ENCODE assay signal across 18 mouse cellular contexts in genomic region chr2:75245256-75245655, GRCm38 (mm10).
DNase-seq lines count a peak whose midpoint lies in the region; ATAC-seq and TF ChIP-seq lines count a peak whose summit lies in the region.
"Had no signal": no experiment of that assay in that cellular context is flagged by ENCODE, and none has a peak within 500 bp of the region (broad histone marks: within the 10 kb centered on the region; RNA-seq: fewer than 3 reads in every experiment).

No protein-coding gene starts in this region.

- TF ChIP-seq CTCF in brain, embryonic 14.5 days (IDR thresholded peaks at IDR 0.05; ENCODE audit: borderline replicate concordance, extremely low read depth, insufficient read depth, insufficient read length) = no peak
- TF ChIP-seq CTCF in hindbrain, postnatal 0 days (IDR thresholded peaks at IDR 0.05; ENCODE audit: low read depth) = peak; percentile 28; the same call in 1 of the 2 replicates

- no peaks in the 10 kb centered on the region for H3K27me3 ChIP-seq in hindbrain, embryonic 13.5 days
- H3K27me3 ChIP-seq in hindbrain, embryonic 10.5 days (ENCODE audit: insufficient read depth, poor library complexity, severe bottlenecking) = no peaks in the 10 kb centered on the region
- no peaks in the 10 kb centered on the region for H3K27me3 ChIP-seq in embryonic facial prominence, embryonic 15.5 days
- no peaks in the 10 kb centered on the region for H3K27me3 ChIP-seq in hindbrain, postnatal 0 days (ENCODE audit: insufficient read depth, low read length)
- H3K27me3 ChIP-seq: heart, embryonic 13.5 days had no signal

- no peak overlapping the region for H3K4me3 ChIP-seq in hindbrain, embryonic 13.5 days
- no peak overlapping the region for H3K4me3 ChIP-seq in hindbrain, embryonic 10.5 days
- no peak overlapping the region for H3K4me3 ChIP-seq in embryonic facial prominence, embryonic 15.5 days (replicated peaks)
- no peak overlapping the region for H3K4me3 ChIP-seq in hindbrain, postnatal 0 days (ENCODE audit: low read length)
- H3K4me3 ChIP-seq: erythroblast, embryonic 14.5 days; heart, embryonic 13.5 days; limb, embryonic 10.5 days had no signal

- WGBS in hindbrain, embryonic 13.5 days = 48% methylated on average over 6 of the region's 6 CpGs
- 80% methylated on average over 6 of the region's 6 CpGs for WGBS in hindbrain, embryonic 10.5 days
- WGBS in embryonic facial prominence, embryonic 15.5 days = 75% methylated on average over 6 of the region's 6 CpGs
- WGBS in hindbrain, postnatal 0 days = 45% methylated on average over 6 of the region's 6 CpGs

- no peaks in the 10 kb centered on the region for H3K36me3 ChIP-seq in hindbrain, embryonic 13.5 days
- no peaks in the 10 kb centered on the region for H3K36me3 ChIP-seq in hindbrain, embryonic 10.5 days
- H3K36me3 ChIP-seq in embryonic facial prominence, embryonic 15.5 days = no peaks in the 10 kb centered on the region
- H3K36me3 ChIP-seq in hindbrain, postnatal 0 days (ENCODE audit: insufficient read depth, low read length) = no peaks in the 10 kb centered on the region
- H3K36me3 ChIP-seq: heart, embryonic 13.5 days; limb, embryonic 10.5 days had no signal

- H3K4me2 ChIP-seq in hindbrain, embryonic 13.5 days = no peak overlapping the region
- no peak overlapping the region for H3K4me2 ChIP-seq in embryonic facial prominence, embryonic 15.5 days (replicated peaks)
- no peak overlapping the region for H3K4me2 ChIP-seq in hindbrain, postnatal 0 days (ENCODE audit: low read depth, low read length)
- H3K4me2 ChIP-seq: liver, embryonic 11.5 days; lung, embryonic 14.5 days had no signal

- DNase-seq in hindbrain, embryonic 10.5 days (ENCODE audit: low spot score) = no peak
- DNase-seq in brain, embryonic 14.5 days (ENCODE audit: low read depth) = peak; percentile 67
- peak; percentile 14 for DNase-seq in hindbrain, postnatal 0 days (ENCODE audit: low spot score)
- DNase-seq in frontal cortex, postnatal 14 days (ENCODE audit: low spot score in 2 of 2) = no peak
- no peak for DNase-seq in adrenal gland, adult (ENCODE audit: inconsistent age in 2 of 2, low spot score in 1 of 2)
- DNase-seq: cerebellum, postnatal 14 days; heart, postnatal 4 days; kidney, adult 11 months; retina, postnatal 1 day; right cerebral cortex, postnatal 4 days; thymus, postnatal 25 days had no signal

- H3K4me1 ChIP-seq in hindbrain, embryonic 13.5 days (replicated peaks) = peaks cover 32% of the 10 kb centered on the region
- H3K4me1 ChIP-seq in hindbrain, embryonic 10.5 days (replicated peaks) = peaks cover 10% of the 10 kb centered on the region
- peaks cover 16% of the 10 kb centered on the region for H3K4me1 ChIP-seq in embryonic facial prominence, embryonic 15.5 days
- peaks cover 16% of the 10 kb centered on the region; the same call in 1 of the 2 replicates for H3K4me1 ChIP-seq in hindbrain, postnatal 0 days (ENCODE audit: insufficient read depth, low read length)

- ATAC-seq in hindbrain, embryonic 13.5 days (ENCODE audit: low FRiP score) = no peak
- no peak for ATAC-seq in embryonic facial prominence, embryonic 15.5 days (ENCODE audit: insufficient number of reproducible peaks, low FRiP score, low TSS enrichment, low read depth)
- no peak for ATAC-seq in hindbrain, postnatal 0 days

- no peaks in the 10 kb centered on the region for H3K9me3 ChIP-seq in hindbrain, embryonic 13.5 days
- H3K9me3 ChIP-seq in hindbrain, embryonic 10.5 days = no peaks in the 10 kb centered on the region
- no peaks in the 10 kb centered on the region for H3K9me3 ChIP-seq in embryonic facial prominence, embryonic 15.5 days (replicated peaks)
- no peaks in the 10 kb centered on the region for H3K9me3 ChIP-seq in hindbrain, postnatal 0 days (ENCODE audit: low read length)
- H3K9me3 ChIP-seq: heart, embryonic 13.5 days; limb, embryonic 10.5 days had no signal

- TF ChIP-seq POLR2A in brain, embryonic 14.5 days (IDR thresholded peaks at IDR 0.05; ENCODE audit: borderline replicate concordance, extremely low read depth, insufficient read depth, insufficient read length, poor library complexity, severe bottlenecking) = no peak

- H3K27ac ChIP-seq in hindbrain, embryonic 13.5 days = peak overlapping the region; percentile 82
- no peak overlapping the region for H3K27ac ChIP-seq in hindbrain, embryonic 10.5 days
- peak overlapping the region; percentile 65; the same call in 1 of the 2 replicates for H3K27ac ChIP-seq in embryonic facial prominence, embryonic 15.5 days (replicated peaks)
- H3K27ac ChIP-seq in hindbrain, postnatal 0 days = no peak overlapping the region
- H3K27ac ChIP-seq: heart, embryonic 13.5 days; limb, embryonic 10.5 days had no signal

- H3K9ac ChIP-seq in hindbrain, embryonic 13.5 days = no peak overlapping the region
- no peak overlapping the region for H3K9ac ChIP-seq in embryonic facial prominence, embryonic 15.5 days
- H3K9ac ChIP-seq in hindbrain, postnatal 0 days (replicated peaks; ENCODE audit: low read length) = no peak overlapping the region
- H3K9ac ChIP-seq: heart, embryonic 13.5 days; lung, embryonic 14.5 days had no signal

Comparison
In these comparisons a context has a peak if more than half of its experiments do, and no peak if none do; other contexts are left out.
1. H3K27ac ChIP-seq: peak in hindbrain, embryonic 13.5 days (single experiment) and embryonic facial prominence, embryonic 15.5 days (single experiment); none in hindbrain, embryonic 10.5 days (single experiment) and hindbrain, postnatal 0 days (single experiment).
2. DNase-seq: peak in brain, embryonic 14.5 days (single experiment) and hindbrain, postnatal 0 days (single experiment); none in hindbrain, embryonic 10.5 days (single experiment), frontal cortex, postnatal 14 days (0 of 2) and adrenal gland, adult (0 of 2).